Mouse (Mus musculus): ENCODE measurements around the gene Cdr2.

DNA sequence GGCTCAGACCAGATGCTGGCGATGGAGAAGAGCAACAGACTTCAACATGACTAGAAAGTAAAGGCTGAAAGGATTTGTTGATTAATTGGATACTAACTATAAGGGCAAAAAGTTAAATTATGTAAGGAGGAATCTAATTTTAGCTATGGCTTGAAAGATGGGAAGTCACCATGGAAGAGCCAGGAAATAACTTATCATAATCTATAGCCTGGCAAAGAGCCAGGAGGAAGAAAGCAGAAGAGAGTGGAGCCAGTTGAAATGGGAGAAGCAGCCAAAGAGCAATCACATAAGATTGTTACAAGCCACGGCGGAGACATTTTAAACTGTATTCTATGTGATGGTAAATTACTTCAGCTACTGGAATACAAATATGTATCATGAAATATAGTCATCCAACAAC lies 8.1 kb downstream of the Cdr2 start:
- no peak for TF ChIP-seq CTCF (IDR thresholded peaks at IDR 0.05; ENCODE audit: low read depth)
- no peak for TF ChIP-seq EP300 (IDR thresholded peaks at IDR 0.05; ENCODE audit: low read depth)
